Mouse (Mus musculus): ENCODE results near the gene Mrgpra2a.
A peak's percentile ranks its signal among the peaks of the same experiment; 100 is the strongest.

GRCm38 (mm10) chr7:47409545-47409944, 42.4 kb downstream of the Mrgpra2a start:
- TF ChIP-seq BHLHE40 (IDR thresholded peaks at IDR 0.05; ENCODE audit: borderline replicate concordance, low read depth, low read length) (no peak), SIN3A (IDR thresholded peaks at IDR 0.05; ENCODE audit: low read length) (peak; percentile 35; the same call in 1 of the 2 replicates), HCFC1 (IDR thresholded peaks at IDR 0.05; ENCODE audit: low read depth, low read length) (peak; percentile 31; the same call in 1 of the 2 replicates), POLR2A (IDR thresholded peaks at IDR 0.05; ENCODE audit: control insufficient read depth in 1 of 2, insufficient read depth in 1 of 2, low read depth in 1 of 2, low read length in 2 of 2, poor library complexity in 1 of 2) (no peak), GATA1 (IDR thresholded peaks at IDR 0.05; ENCODE audit: low read depth, low read length) (peak; percentile 95), ZNF384 (IDR thresholded peaks at IDR 0.05; ENCODE audit: low read depth, low read length) (no peak), CHD1 (IDR thresholded peaks at IDR 0.05; ENCODE audit: low read depth, low read length) (no peak), EP300 (IDR thresholded peaks at IDR 0.05; ENCODE audit: low read depth in 1 of 2, low read length in 2 of 2) (peak; percentile 96 to 98), GABPA (IDR thresholded peaks at IDR 0.05; ENCODE audit: low read depth, low read length) (no peak), MYB (IDR thresholded peaks at IDR 0.05; ENCODE audit: low read depth, low read length) (no peak), SMC3 (IDR thresholded peaks at IDR 0.05; ENCODE audit: low read depth, low read length) (no peak)
